Mouse (Mus musculus) urinary bladder, postnatal 36 days (tissue): ENCODE data around the gene Pam16.

Experiments
- DNase-seq, 2 experiments: peaks; one replicate each; pipeline ENCODE4 v3.0.0; 2022; ENCODE audit warnings: low spot score in 2 of 2, mixed read lengths in 1 of 2

Pam16 gene

GRCm38 (mm10) chr16:4624481-4625110, at the start of gene Pam16:
Gene Pam16 (minus strand): TSS chr16:4624988.
- DNase-seq: peak; percentile 86 to 92

- DNase-seq: no peak
These were observed 49.3 kb upstream of the Pam16 start for GRCm38 (mm10) chr16:4674091-4674490.

GRCm38 (mm10) chr16:4670317-4670716, 45.5 kb upstream of the Pam16 start:
- no peak for DNase-seq

GRCm38 (mm10) chr16:4667190-4667808, 42.5 kb upstream of the Pam16 start:
- DNase-seq: peak; percentile 81 to 84

GRCm38 (mm10) chr16:4665726-4666125, 40.9 kb upstream of the Pam16 start:
- no peak for DNase-seq

- no peak for DNase-seq
These were observed 39.0 kb upstream of the Pam16 start for GRCm38 (mm10) chr16:4663806-4664205.

GRCm38 (mm10) chr16:4661605-4662004, 36.8 kb upstream of the Pam16 start:
- DNase-seq: no peak

GRCm38 (mm10) chr16:4659326-4659725, 34.5 kb upstream of the Pam16 start:
- no peak for DNase-seq

- DNase-seq: no peak
These were observed 34.0 kb upstream of the Pam16 start for GRCm38 (mm10) chr16:4658781-4659245.

GRCm38 (mm10) chr16:4656571-4657081, 31.8 kb upstream of the Pam16 start:
- DNase-seq: no peak

- DNase-seq: no peak
These were observed 31.2 kb upstream of the Pam16 start for GRCm38 (mm10) chr16:4655764-4656570.

GRCm38 (mm10) chr16:4655251-4655734, 30.5 kb upstream of the Pam16 start:
- DNase-seq: no peak

GRCm38 (mm10) chr16:4654706-4655105, 29.9 kb upstream of the Pam16 start:
- DNase-seq: no peak

- DNase-seq: no peak
These were observed 28.1 kb upstream of the Pam16 start for GRCm38 (mm10) chr16:4652707-4653416.

- DNase-seq: no peak
These were observed 26.8 kb upstream of the Pam16 start for GRCm38 (mm10) chr16:4651624-4652023.

- DNase-seq: no peak
These were observed 26.3 kb upstream of the Pam16 start for GRCm38 (mm10) chr16:4651081-4651480.

- DNase-seq: no peak
These were observed 25.4 kb upstream of the Pam16 start for GRCm38 (mm10) chr16:4650161-4650560.

- DNase-seq: no peak
These were observed 24.9 kb upstream of the Pam16 start for GRCm38 (mm10) chr16:4649692-4650091.

GRCm38 (mm10) chr16:4649211-4649610, 24.4 kb upstream of the Pam16 start:
- no peak for DNase-seq

GRCm38 (mm10) chr16:4648416-4649023, 23.7 kb upstream of the Pam16 start:
- DNase-seq: no peak

GRCm38 (mm10) chr16:4647651-4648141, 22.9 kb upstream of the Pam16 start:
- DNase-seq: no peak
